Mouse (Mus musculus) forebrain, postnatal 0 days (tissue): ENCODE results near the gene Gm9913. TPM values are rescaled to one million over a fixed set of nuclear protein-coding genes. Genes with fewer than 3 reads are reported as not detected.

Experiments
- ATAC-seq: fragments of 200-750 bp; cut with Nextera tagmentation; 2 replicates; pipeline ENCODE4 v1.8.0; 2017; ENCODE audit warnings: mild to moderate bottlenecking, moderate library complexity
- DNase-seq: peaks from one replicate; pipeline ENCODE4 v3.0.0-alpha.2; 2015
- H3K27ac ChIP-seq: fragments of 300-500 bp; sonication (generic); 2 replicates; pipeline ENCODE4 v1.5.1; 2014; ENCODE audit warnings: low read depth, mild to moderate bottlenecking, antibody characterized with exemption, low read length, moderate library complexity, mixed read lengths
- H3K27me3 ChIP-seq: fragments of 300-500 bp; sonication (generic); 2 replicates; pipeline ENCODE4 v1.6.1; 2014; ENCODE audit warnings: mild to moderate bottlenecking, low read length, mixed read lengths; ENCODE audit not compliant: insufficient read depth
- H3K36me3 ChIP-seq: fragments of 300-500 bp; sonication (generic); 2 replicates; pipeline ENCODE4 v1.6.1; 2014; ENCODE audit warnings: mild to moderate bottlenecking, moderate library complexity; ENCODE audit not compliant: insufficient read depth
- H3K4me1 ChIP-seq: fragments of 300-500 bp; sonication (generic); 2 replicates; pipeline ENCODE4 v1.6.1; 2014; ENCODE audit warnings: antibody characterized with exemption; ENCODE audit not compliant: insufficient read depth
- H3K4me2 ChIP-seq: fragments of 300-500 bp; sonication (generic); 2 replicates; pipeline ENCODE4 v1.6.1; 2014; ENCODE audit warnings: low read depth, mild to moderate bottlenecking, moderate library complexity
- H3K4me3 ChIP-seq: fragments of 300-500 bp; sonication (generic); 2 replicates; pipeline ENCODE4 v1.5.1; 2014; ENCODE audit warnings: low read depth, low read length, mixed read lengths
- H3K9ac ChIP-seq: fragments of 300-500 bp; sonication (generic); 2 replicates; pipeline ENCODE4 v1.6.1; 2014; ENCODE audit warnings: mild to moderate bottlenecking
- H3K9me3 ChIP-seq: fragments of 300-500 bp; sonication (generic); 2 replicates; pipeline ENCODE4 v1.6.1; 2016; ENCODE audit warnings: low read length
- CTCF ChIP-seq: sonication (generic); IDR thresholded peaks from 2 replicates; pipeline ENCODE4 v1.5.1; 2016; ENCODE audit warnings: antibody characterized with exemption, control low read depth, low read depth
- WGBS: fragments of 180-500 bp; shearing (Covaris S2); extraction: QIAGEN DNeasy Blood & Tissue Kit; methylation state at CpG from one replicate; pipeline ENCODE4 v1.1.7; 2014; 5-methylcytosine and 5-hydroxymethylcytosine counted together
- polyA plus RNA-seq: library from polyadenylated mRNA; unstranded; fragments of >200 nt; fragmentation: Nextera tagmentation; extraction: Ambion mirVana; gene quantifications from 2 replicates; pipeline ENCODE4 v1.2.1, GENCODE M21; 2015
- total RNA-seq: library from RNA; depleted of rRNA; stranded (reverse); fragments of >200 nt; gene quantifications from 2 replicates; pipeline ENCODE4 v1.2.3, GENCODE M21; 2014; rRNA removed

Gene Gm9913
- 0.05 and 0.15 TPM in 2 replicates for total RNA-seq
- 0.09 and 0.23 TPM in 2 replicates for polyA plus RNA-seq

DNA sequence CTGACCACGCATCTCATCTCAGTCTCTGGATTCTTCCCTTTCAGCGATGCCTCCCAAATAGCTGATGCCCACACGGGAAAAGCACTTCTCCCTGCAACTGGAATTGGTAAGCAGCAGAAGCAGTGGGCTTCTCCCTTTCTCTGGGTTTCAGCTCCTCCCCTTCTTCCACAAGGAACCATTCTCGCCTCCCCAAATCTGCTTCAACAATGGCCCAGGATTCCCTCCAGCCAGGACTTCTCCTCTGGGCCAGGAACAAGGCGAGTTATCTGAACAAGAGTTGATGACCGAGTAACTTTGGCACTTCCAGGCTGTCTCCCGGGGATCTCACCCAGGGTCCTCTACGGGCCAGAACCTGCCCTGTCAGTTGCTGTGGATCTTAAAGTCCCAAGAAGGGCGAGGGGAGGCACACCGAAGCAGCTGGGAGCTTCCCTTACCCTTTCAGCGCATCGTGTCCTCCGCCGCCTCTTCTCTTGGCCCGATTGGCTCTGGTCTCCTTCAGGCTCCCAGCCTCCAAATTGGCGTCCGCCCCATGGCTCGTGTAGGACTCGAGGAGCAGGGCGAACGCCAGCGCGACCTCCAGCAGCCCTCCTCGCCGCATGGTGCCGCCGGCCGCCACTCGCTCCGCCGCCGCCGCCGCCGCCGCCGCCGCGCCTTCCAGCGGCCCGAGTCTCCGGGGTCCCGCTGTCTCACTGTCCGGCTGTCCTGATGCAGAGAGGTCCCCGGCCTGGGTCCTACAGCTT is at the start of gene Gm9913:
Gm9913 (plus strand) TSS at position 84 of the 740 bp plus-strand sequence.
- Histone ChIP-seq H3K4me2 (peak within 1 kb of the TSS; percentile 79), H3K4me1 (peaks cover 13% of the 10 kb centered on the region; the same call in 1 of the 2 replicates), H3K4me3 (peak within 1 kb of the TSS; percentile 58), H3K9ac (peak within 1 kb of the TSS; percentile 63), H3K9me3 (no peaks in the 10 kb centered on the region), H3K36me3 (no peaks in the 10 kb centered on the region), H3K27ac (peak within 1 kb of the TSS; percentile 70), H3K27me3 (no peaks in the 10 kb centered on the region)
- ATAC-seq (peak; percentile 17), DNase-seq (peak; percentile 48)
- TF ChIP-seq CTCF: no peak
- WGBS: 4% methylated on average over 36 of the region's 45 CpGs

DNA sequence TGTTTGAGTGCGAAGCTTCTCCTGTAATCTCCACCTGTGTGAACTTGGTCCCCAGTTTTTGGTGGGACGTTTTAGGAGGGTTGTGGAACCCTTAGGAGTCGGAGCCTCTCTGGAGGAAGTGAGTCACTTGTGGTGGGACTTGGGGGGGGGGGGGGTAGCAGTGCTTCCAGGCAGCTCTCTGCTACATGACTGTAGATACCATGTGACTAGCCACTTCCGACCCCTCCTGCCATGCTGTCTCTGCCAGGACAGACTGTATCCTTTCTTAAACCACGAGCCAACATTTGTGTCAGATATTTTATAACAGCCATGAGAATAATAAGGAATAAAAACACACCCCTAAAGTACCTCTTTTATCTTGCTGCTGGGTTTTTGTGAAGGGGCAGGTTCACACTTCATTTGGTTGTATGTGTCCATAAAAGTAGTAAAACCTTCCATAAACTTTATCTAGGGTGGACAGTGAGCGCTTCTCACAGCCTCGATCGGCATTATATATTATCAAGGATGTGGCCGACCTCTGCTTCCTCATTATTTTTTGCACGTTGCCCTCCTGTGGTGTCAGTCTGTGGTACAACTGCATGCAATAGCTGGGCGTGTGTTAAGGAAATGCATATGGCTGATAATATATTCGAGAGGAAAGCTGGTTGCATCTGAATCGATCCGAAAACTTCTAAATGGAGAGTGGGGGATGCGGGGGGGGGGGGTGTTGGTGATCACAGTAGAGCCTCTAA is 48.7 kb upstream of the Gm9913 start:
- ATAC-seq: no peak
- 87% methylated on average over 15 of the region's 15 CpGs for WGBS

DNA sequence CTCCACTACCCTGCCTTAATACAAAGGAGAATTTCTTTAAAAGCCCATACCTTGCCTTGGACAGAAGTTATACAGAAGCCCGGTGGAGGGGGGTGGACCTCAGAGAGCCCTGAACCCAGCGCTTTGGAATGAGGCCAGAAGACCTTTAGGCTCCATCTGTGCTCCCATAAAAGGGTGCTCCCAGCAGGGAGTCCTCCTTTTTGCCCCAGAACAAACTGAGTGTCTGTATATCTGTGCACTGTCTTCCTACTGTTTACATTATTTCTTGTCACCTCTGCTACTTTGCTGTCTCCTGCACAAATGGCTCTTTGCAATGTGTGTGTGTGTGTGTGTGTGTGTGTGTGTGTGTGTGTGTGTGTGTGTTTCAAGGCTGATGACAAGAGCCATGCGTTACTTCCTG is 45.8 kb upstream of the Gm9913 start:
- no peak overlapping the region for H3K4me3 ChIP-seq
- DNase-seq (no peak), ATAC-seq (no peak)
- H3K36me3 ChIP-seq: no peaks in the 10 kb centered on the region
- no peak for TF ChIP-seq CTCF
- H3K9ac ChIP-seq: no peak overlapping the region
- H3K4me1 ChIP-seq: no peaks in the 10 kb centered on the region
- no peak overlapping the region for H3K4me2 ChIP-seq
- H3K27ac ChIP-seq: no peak overlapping the region
- no peaks in the 10 kb centered on the region for H3K9me3 ChIP-seq
- no peaks in the 10 kb centered on the region for H3K27me3 ChIP-seq
- 82% methylated on average over 3 of the region's 3 CpGs for WGBS

More for the DNA sequence above, 48.7 kb upstream of the Gm9913 start:
- TF ChIP-seq CTCF: no peak
- Histone ChIP-seq H3K4me3 (no peak overlapping the region), H3K27ac (no peak overlapping the region), H3K4me2 (no peak overlapping the region), H3K4me1 (no peaks in the 10 kb centered on the region), H3K27me3 (no peaks in the 10 kb centered on the region), H3K9me3 (no peaks in the 10 kb centered on the region), H3K36me3 (no peaks in the 10 kb centered on the region), H3K9ac (no peak overlapping the region)
- DNase-seq: no peak

DNA sequence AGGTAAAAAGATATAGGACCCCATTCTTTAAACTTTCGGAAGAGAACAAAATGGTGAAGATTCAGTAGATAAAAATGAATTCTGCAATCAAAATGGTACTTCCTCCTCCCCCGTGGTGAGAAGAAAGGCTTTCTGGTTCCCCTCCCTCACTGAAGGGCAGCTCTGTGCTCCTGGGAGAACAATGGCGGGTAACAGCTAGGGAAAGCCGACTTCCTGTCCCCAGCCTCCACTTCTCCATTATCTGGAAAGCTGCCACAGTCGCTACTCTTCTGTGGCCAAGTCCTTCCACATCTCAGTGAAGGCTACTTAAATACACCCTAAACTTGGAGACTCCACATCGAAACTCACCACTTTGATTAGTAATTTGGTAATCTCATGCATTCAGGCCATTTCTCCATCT is 40.9 kb upstream of the Gm9913 start:
- no peaks in the 10 kb centered on the region for H3K9me3 ChIP-seq
- no peak for TF ChIP-seq CTCF
- H3K9ac ChIP-seq: no peak overlapping the region
- no peak overlapping the region for H3K27ac ChIP-seq
- no peaks in the 10 kb centered on the region for H3K27me3 ChIP-seq
- DNase-seq (no peak), ATAC-seq (no peak)
- no peaks in the 10 kb centered on the region for H3K4me1 ChIP-seq
- no peak overlapping the region for H3K4me3 ChIP-seq
- H3K4me2 ChIP-seq: no peak overlapping the region
- 81% methylated on average over 6 of the region's 6 CpGs for WGBS
- peaks cover 11% of the 10 kb centered on the region; the same call in 1 of the 2 replicates for H3K36me3 ChIP-seq

DNA sequence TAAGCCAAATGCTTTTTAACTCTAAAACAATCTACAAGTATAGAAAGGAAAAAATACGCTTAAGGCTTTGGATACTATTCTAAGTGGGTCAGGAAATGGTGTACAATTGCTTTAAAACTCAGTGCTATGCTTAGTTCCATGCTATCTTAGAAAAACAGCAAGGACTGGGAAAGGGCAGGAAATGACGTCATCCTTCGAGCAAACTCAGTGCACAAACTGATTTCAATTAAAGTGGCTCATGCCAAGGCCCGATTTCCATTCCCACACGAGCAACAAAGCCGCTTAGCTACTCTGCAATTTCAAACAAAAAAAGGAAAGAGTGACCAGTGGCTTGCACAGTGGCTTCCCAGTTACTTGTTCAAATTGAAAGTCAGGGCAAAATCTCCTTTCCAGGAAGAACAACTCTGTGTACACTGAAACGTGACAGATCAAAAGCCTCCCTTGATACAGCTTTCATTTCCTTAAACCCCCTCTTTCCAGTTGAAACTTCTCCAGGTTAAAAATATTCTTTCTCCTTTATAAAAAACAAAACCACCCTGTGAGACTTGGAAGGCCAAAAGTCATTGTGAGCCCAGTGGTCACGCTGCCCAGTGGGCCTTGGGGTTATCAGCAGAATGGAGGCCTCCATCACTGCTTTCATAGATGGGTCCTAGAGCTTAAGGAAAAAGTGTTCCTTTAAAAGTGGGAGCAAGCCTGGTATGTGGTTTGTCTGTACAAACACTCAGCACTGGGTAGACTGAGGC is 34.2 kb upstream of the Gm9913 start:
- 48% methylated on average over 8 of the region's 8 CpGs for WGBS

DNA sequence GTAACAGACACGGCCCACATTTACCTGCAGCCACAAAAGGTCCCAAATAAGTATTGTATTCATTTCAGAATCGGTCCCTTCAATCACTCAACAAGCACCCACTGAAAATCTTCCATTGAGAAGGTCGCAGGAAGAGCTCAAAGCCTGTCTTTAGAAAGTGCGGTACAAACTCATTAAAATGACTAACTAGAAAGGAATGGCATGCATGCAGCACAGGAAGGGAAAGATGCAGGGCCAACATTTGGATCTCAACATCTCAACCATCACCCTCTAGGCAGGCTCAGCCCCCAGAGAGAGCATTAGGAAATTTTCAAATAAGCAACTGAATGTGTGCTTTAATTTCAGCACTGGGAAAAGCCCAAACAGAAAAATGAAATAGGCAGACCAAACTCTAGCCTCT is 33.2 kb upstream of the Gm9913 start:
- H3K4me2 ChIP-seq: no peak overlapping the region
- H3K9me3 ChIP-seq: no peaks in the 10 kb centered on the region
- DNase-seq: no peak
- no peak overlapping the region for H3K27ac ChIP-seq
- peaks cover 5% of the 10 kb centered on the region; the same call in 1 of the 2 replicates for H3K36me3 ChIP-seq
- H3K27me3 ChIP-seq: no peaks in the 10 kb centered on the region
- no peak overlapping the region for H3K9ac ChIP-seq
- H3K4me3 ChIP-seq: no peak overlapping the region
- WGBS: 82% methylated on average over 4 of the region's 4 CpGs
- no peaks in the 10 kb centered on the region for H3K4me1 ChIP-seq
- no peak for ATAC-seq
- no peak for TF ChIP-seq CTCF

More for the DNA sequence above, 34.2 kb upstream of the Gm9913 start:
- DNase-seq (peak; percentile 27), ATAC-seq (peak; percentile 36; the same call in 1 of the 2 replicates)
- no peak overlapping the region for H3K4me2 ChIP-seq
- H3K9me3 ChIP-seq: no peaks in the 10 kb centered on the region
- TF ChIP-seq CTCF: no peak
- H3K4me3 ChIP-seq: no peak overlapping the region
- no peak overlapping the region for H3K9ac ChIP-seq
- peaks cover 11% of the 10 kb centered on the region; the same call in 1 of the 2 replicates for H3K36me3 ChIP-seq
- H3K27me3 ChIP-seq: no peaks in the 10 kb centered on the region
- H3K4me1 ChIP-seq: no peaks in the 10 kb centered on the region
- no peak overlapping the region for H3K27ac ChIP-seq
